Comparison of ENCODE assay signal across 7 mouse cellular contexts in the genomic region with DNA sequence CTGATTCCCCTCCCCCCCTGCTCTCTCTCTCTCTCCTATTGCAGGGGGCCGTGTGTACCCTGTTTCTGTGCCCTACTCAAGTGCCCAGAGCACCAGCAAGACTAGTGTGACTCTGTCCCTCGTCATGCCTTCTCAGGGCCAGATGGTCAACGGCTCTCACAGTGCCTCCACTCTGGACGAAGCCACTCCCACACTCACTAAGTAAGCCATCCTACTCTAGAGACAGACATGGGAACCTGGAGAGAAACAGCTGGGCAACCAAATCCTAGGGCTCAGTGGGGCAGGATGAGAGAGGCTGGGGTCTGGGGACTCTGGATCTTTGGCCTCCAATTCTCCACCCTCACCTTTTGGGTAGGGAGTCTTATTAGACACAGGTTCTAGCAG. TPM values are rescaled to one million over a fixed set of nuclear protein-coding genes. Genes with fewer than 3 reads are reported as not detected.
A peak's percentile ranks its signal among the peaks of the same experiment; 100 is the strongest.
DNase-seq lines count a peak whose midpoint lies in the region; ATAC-seq and TF ChIP-seq lines count a peak whose summit lies in the region.

No protein-coding gene starts in this region.

- 0 out of 2 replicates have a peak overlapping the region, but pooled peaks have one; percentile 13 for H3K9ac ChIP-seq in kidney, postnatal 0 days (ENCODE audit: low read depth, low read length)
- no peak overlapping the region for H3K9ac ChIP-seq in embryonic facial prominence, embryonic 15.5 days
- no peak overlapping the region for H3K9ac ChIP-seq in liver, postnatal 0 days (replicated peaks)

- no peak overlapping the region for H3K4me2 ChIP-seq in kidney, postnatal 0 days (ENCODE audit: low read length)
- H3K4me2 ChIP-seq in embryonic facial prominence, embryonic 15.5 days (replicated peaks) = no peak overlapping the region
- no peak overlapping the region for H3K4me2 ChIP-seq in liver, postnatal 0 days (ENCODE audit: low read depth, low read length)

- no peak overlapping the region for H3K4me3 ChIP-seq in kidney, postnatal 0 days (replicated peaks; ENCODE audit: low read depth, low read length)
- H3K4me3 ChIP-seq in embryonic facial prominence, embryonic 15.5 days (replicated peaks) = no peak overlapping the region
- no peak overlapping the region for H3K4me3 ChIP-seq in liver, postnatal 0 days (ENCODE audit: low read depth, low read length)

- no peak for TF ChIP-seq CTCF in kidney, postnatal 0 days (IDR thresholded peaks at IDR 0.05; ENCODE audit: low read depth)
- no peak for TF ChIP-seq CTCF in liver, postnatal 0 days (IDR thresholded peaks at IDR 0.05; ENCODE audit: low read depth)

- no peak for ATAC-seq in kidney, postnatal 0 days (replicated peaks; ENCODE audit: low FRiP score, low read depth)
- no peak for ATAC-seq in embryonic facial prominence, embryonic 15.5 days (ENCODE audit: insufficient number of reproducible peaks, low FRiP score, low TSS enrichment, low read depth)
- ATAC-seq in liver, postnatal 0 days = peak; percentile 12; the same call in 1 of the 2 replicates

- H3K9me3 ChIP-seq in kidney, postnatal 0 days (replicated peaks; ENCODE audit: low read length) = no peaks in the 10 kb centered on the region
- no peaks in the 10 kb centered on the region for H3K9me3 ChIP-seq in embryonic facial prominence, embryonic 15.5 days (replicated peaks)
- H3K9me3 ChIP-seq in liver, postnatal 0 days (ENCODE audit: low read length) = no peaks in the 10 kb centered on the region

- no peak for TF ChIP-seq EP300 in liver, postnatal 0 days (IDR thresholded peaks at IDR 0.05; ENCODE audit: low read depth)

- H3K27me3 ChIP-seq in kidney, postnatal 0 days (ENCODE audit: insufficient read depth, low read length) = no peaks in the 10 kb centered on the region
- H3K27me3 ChIP-seq in embryonic facial prominence, embryonic 15.5 days = no peaks in the 10 kb centered on the region
- no peaks in the 10 kb centered on the region for H3K27me3 ChIP-seq in liver, postnatal 0 days (ENCODE audit: insufficient read depth, low read length)

- DNase-seq in kidney, postnatal 0 days (ENCODE audit: low spot score) = peak; percentile 59
- no peak for DNase-seq in kidney, adult 9 months
- peak; percentile 70 for DNase-seq in MN1 (ENCODE audit: low spot score)
- DNase-seq in liver, postnatal 0 days = no peak
- DNase-seq in layer of hippocampus, adult 11-12 months (ENCODE audit: low spot score) = no peak
- DNase-seq in adrenal gland, postnatal 10 days = no peak

- peaks cover 15% of the 10 kb centered on the region for H3K4me1 ChIP-seq in kidney, postnatal 0 days (replicated peaks; ENCODE audit: insufficient read depth, low read length)
- peaks cover 35% of the 10 kb centered on the region for H3K4me1 ChIP-seq in embryonic facial prominence, embryonic 15.5 days
- H3K4me1 ChIP-seq in liver, postnatal 0 days (ENCODE audit: insufficient read depth) = peaks cover 4% of the 10 kb centered on the region

- peaks cover 34% of the 10 kb centered on the region for H3K36me3 ChIP-seq in kidney, postnatal 0 days (ENCODE audit: insufficient read depth, low read length)
- H3K36me3 ChIP-seq in embryonic facial prominence, embryonic 15.5 days = peaks cover 89% of the 10 kb centered on the region
- H3K36me3 ChIP-seq in liver, postnatal 0 days (replicated peaks; ENCODE audit: insufficient read depth, low read length) = peaks cover 62% of the 10 kb centered on the region

- 33% methylated on average over 4 of the region's 4 CpGs for WGBS in kidney, postnatal 0 days
- WGBS in embryonic facial prominence, embryonic 15.5 days = 38% methylated on average over 4 of the region's 4 CpGs
- 73% methylated on average over 4 of the region's 4 CpGs for WGBS in liver, postnatal 0 days (ENCODE audit: insufficient replicate concordance)

- peak overlapping the region; percentile 76 for H3K27ac ChIP-seq in kidney, postnatal 0 days
- peak overlapping the region; percentile 87 for H3K27ac ChIP-seq in embryonic facial prominence, embryonic 15.5 days (replicated peaks)
- peak overlapping the region; percentile 55 for H3K27ac ChIP-seq in liver, postnatal 0 days (ENCODE audit: low read depth)

RNA-seq across cellular contexts. Expression of gene Mgat3, which starts 14.8 kb away (rescaled TPM):
- 6.7 and 7.4 TPM in 2 replicates for polyA plus RNA-seq in kidney, postnatal 0 days (2015; fragmentation: Nextera tagmentation; extraction: Ambion mirVana)
- polyA plus RNA-seq in embryonic facial prominence, embryonic 15.5 days (2015; fragmentation: Nextera tagmentation; extraction: Ambion mirVana) = 4.6 and 5.5 TPM in 2 replicates
- 0.12 and 0.14 TPM in 2 replicates for polyA plus RNA-seq in liver, postnatal 0 days (2015; fragmentation: Nextera tagmentation; extraction: Ambion mirVana)
- total RNA-seq in adrenal gland, postnatal 10 days (2021) = 1 to 10 TPM; 6.0 to 8.0 TPM

RNA-seq across cellular contexts. Expression of gene Tab1, which starts 25.8 kb away (rescaled TPM):
- 27.7 and 31.8 TPM in 2 replicates for polyA plus RNA-seq in kidney, postnatal 0 days (2015; fragmentation: Nextera tagmentation; extraction: Ambion mirVana)
- 38.2 and 38.7 TPM in 2 replicates for polyA plus RNA-seq in embryonic facial prominence, embryonic 15.5 days (2015; fragmentation: Nextera tagmentation; extraction: Ambion mirVana)
- 7.0 and 7.5 TPM in 2 replicates for polyA plus RNA-seq in liver, postnatal 0 days (2015; fragmentation: Nextera tagmentation; extraction: Ambion mirVana)
- 10 to 100 TPM; 16.3 to 28.9 TPM for total RNA-seq in adrenal gland, postnatal 10 days (2021)

Comparison
In these comparisons a context has a peak if more than half of its experiments do, and no peak if none do; other contexts are left out.
1. DNase-seq: peak in kidney, postnatal 0 days (single experiment) and MN1 (single experiment); none in kidney, adult 9 months (single experiment), liver, postnatal 0 days (single experiment), layer of hippocampus, adult 11-12 months (single experiment) and adrenal gland, postnatal 10 days (single experiment).
2. Peak in every context shown above with its lines, with median percentiles within 50 percentile points of each other: H3K27ac ChIP-seq.